Mouse (Mus musculus) ovary, postnatal 14 days (tissue): Measurements from ENCODE around the gene Atp8b3.

ENCODE experiments used
- DNase-seq: peaks from one replicate; pipeline ENCODE4 v3.0.0; 2022; ENCODE audit warnings: low spot score

Gene Atp8b3

GRCm38 (mm10) chr10:80568876-80569275 is 30.0 kb upstream of the Atp8b3 start:
- DNase-seq: no peak

DNA sequence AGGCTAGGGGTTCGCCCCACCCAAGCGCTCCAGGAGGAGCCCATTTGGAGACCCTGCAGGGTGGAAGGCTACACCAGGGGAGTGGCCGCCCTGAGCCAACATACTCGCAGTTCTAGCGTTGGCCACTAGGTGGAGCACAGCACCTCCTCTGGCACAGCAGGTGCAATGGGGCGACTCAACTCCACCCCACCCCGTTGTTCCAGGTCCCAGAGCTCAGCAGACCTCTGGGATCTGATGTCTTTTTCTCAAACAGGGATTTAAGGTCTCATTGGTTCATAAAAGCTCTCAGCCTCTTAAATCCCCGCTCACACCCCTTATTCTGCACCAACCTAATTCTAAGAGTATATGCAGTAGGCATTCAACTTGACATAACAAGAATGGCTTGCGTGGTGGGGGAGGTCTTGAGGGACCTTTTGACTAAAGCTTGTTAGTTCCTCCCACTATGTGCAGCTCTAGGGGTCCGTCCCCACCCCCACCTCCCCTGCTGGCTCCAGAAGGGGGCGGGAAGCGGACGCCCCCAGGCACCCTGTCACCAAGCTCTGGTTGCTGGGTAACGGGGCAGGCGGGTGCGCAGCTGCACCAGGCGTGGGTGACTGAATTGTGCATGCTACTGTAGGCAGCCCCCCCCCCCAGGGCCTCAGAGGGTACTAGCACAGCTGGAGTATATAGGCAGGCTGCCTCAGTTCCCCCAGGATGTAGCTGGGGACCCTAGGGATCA is 27.6 kb upstream of the Atp8b3 start:
- DNase-seq: peak; percentile 84

GRCm38 (mm10) chr10:80561116-80561944 is 22.4 kb upstream of the Atp8b3 start, which contains the start of gene Rexo1:
TSS of gene Rexo1 (minus strand) at chr10:80561560.
- DNase-seq: peak; percentile 88

GRCm38 (mm10) chr10:80560621-80561020 is 21.7 kb upstream of the Atp8b3 start:
- no peak for DNase-seq

DNA sequence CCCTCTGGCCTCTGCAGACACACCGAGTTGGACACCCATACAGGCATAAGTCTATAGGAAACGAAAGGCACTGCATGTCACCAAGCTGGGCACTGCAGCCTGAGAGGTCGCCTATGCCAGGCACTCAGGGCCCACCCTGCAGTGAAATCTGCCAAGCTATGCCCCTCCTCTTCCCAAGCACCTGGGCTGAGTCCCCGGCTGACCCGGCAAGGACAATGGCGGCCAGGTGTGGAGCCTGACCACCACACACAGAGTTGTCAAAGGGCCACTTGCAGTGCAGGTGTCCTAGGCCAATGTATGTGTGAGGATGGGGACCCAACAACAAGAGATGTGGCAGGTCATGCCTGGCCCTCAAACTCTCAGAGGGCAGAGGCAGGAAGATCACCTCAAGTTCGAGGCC is 20.5 kb upstream of the Atp8b3 start:
- DNase-seq: no peak

DNA sequence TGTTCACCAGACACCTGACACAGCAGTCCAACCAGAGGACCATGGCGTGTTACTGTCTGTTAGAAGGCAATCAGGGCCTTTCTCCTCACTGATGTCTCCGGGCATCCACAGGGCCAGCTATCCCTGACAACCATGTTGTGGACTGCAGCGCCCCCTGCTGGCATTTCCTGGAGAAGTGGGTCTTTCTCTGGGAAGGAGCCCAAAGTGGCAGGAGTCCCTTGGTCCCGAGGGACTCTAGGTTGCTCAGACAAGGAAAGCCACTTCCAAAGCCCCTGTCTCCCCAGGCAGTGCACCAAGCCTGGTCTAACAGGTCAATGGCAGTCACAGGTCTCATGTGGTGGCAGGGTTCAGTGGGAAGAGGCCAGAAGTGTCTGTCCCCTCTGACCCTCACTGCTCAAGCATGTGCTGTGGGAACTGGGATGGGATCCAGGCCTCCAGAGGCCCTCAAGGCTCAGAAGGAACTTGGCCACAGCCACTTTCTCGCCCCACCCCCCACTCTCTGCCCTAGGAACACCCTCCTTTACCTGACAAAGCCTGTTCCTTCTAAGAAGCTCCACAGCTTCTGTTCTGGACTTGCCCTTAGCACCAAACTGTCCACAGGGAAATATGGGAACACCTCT is 18.5 kb upstream of the Atp8b3 start:
- peak; percentile 81 for DNase-seq

DNA sequence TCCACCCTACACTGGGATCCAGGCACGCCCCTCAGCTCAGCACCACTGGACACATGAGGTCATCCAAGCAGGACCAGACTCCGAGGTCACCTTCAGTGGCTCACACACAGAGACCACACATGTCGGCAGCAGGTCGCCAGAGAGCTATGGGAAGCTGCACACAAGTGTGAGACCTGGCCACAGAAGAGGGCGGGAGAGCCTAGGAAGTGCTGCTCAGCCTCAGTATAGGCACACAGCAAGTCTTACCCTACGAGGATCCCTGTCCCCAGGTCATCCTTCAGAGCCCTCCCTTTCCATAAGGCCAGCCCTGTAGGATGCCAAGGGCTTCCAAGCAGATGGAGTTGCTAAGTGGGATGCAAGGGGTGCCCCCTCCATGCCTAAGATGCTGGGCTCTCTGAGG is 15.1 kb upstream of the Atp8b3 start:
- no peak for DNase-seq

GRCm38 (mm10) chr10:80553575-80553974 is 14.7 kb upstream of the Atp8b3 start:
- no peak for DNase-seq

GRCm38 (mm10) chr10:80552364-80552763 is 13.4 kb upstream of the Atp8b3 start:
- DNase-seq: no peak

DNA sequence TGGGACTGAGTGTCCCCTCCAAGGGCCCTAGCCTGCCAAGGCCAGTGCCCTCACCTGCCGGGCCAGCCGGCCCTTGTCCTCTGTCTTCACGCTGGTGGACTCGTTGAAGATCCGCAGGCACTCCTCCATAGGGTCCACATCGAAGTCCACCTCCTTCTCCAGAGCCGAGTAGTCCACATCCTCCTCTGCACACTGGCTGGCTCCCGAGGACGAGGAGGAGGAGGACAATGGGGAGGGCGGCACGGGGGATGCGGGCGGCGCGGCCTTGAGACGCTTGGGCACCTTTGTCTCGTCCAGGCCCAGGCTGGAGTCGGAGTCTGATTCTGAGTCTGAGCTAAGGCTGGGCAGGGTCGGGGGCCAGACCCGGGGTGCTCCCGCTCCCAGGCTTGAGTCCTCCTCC is 10.4 kb upstream of the Atp8b3 start:
- DNase-seq: no peak

- DNase-seq: peak; percentile 66
Observed at GRCm38 (mm10) chr10:80548428-80549006, 9.6 kb upstream of the Atp8b3 start.

DNA sequence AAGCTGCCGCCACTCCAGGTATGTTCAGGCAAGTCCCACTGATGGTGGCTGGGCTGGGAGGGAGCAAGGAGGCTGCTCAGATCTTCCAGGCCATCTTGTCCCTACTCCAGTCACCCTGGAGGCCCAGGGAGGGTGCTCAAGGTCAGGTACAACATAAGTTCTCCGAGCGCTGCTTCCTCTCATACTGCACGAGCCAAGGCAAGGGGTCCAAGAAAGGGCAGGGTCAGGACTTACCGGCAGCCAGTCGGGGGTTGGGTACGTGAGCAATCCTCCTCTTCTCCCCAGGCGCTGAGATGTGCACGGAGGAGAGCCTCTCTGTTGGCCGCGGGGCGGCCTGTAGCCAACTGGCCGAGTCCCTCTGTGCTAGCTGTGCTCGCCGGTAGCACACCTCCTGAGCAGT is 8.6 kb upstream of the Atp8b3 start:
- no peak for DNase-seq

- DNase-seq: no peak
Observed at GRCm38 (mm10) chr10:80546945-80547344, 8.0 kb upstream of the Atp8b3 start.

DNA sequence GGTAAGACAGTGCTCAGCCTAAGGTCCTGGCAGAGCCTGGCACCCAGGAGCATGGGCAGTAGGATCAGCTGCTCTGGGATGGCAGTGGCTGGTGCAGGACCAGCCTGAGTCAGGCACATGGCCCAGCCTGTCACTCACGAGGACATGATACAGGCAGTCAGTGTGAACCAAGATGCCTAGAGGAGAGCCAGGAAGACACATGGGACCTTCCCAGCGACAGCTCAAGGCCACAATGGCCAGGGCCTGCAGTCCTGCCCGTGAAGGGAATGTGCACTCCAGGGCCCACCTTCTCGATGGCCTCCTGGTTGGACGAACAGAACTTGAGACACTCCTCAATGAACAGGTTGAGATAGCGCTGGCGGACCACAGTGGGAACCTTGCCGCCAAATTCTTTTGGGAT is 6.7 kb upstream of the Atp8b3 start:
- DNase-seq: no peak

DNA sequence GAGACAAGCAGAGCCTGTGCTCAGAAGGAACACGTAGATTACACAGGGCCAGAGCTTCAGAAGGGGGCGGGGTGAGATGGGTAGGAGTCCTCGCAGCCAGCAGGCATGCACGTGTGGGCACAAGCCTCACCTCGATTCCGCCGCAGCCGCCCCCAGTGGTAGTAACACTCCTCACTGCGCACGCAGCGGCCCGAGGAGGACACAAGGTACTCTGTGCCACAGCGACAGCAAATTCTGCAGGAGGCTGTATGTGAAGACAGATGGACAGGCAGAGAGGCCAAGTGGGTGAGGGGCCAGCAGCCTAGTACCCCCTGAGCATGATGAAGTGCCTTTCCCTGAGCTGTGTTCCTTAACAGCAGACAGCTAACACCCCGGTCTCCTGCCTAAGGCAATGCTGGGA is 4.9 kb upstream of the Atp8b3 start:
- no peak for DNase-seq

DNA sequence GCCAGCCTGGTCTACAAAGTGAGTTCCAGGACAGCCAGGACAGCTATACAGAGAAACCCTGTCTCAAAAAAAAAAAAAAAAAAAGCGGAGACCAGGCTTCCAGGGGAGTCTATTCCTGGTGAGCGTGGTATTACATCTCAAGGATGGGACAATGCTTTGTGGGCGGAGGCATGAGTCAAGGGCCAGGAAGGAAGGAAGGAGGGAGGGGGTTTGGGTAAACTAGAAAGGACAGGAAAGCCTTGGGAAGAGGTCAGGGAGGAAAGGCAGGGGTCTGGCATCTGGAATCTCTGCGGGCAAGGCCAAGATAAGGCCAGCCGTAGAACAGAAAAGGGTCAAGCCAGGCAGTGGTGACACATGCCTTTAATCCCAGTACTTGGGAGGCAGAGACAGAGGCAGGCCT is 569 bp upstream of the Atp8b3 start:
- no peak for DNase-seq

DNA sequence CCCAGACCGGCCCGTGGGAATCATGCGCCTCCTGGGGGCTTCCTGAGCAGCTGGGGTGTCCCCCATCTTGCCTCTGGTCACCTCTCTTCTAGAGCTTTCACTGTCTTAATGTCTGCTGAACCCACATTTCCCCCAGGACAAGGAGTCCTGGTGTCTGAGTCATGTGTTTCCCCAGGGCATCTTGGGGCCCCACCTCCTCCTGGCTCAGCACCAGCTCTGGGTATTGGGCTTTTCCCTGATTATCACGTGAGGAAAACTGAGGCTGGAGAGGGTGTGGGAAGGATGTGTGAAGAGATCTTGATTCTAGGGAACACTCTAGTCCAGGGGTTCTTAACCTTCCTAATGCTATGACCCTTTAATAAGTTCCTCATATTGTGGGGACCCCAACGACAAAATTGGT is 744 bp downstream of the Atp8b3 start:
- no peak for DNase-seq

DNA sequence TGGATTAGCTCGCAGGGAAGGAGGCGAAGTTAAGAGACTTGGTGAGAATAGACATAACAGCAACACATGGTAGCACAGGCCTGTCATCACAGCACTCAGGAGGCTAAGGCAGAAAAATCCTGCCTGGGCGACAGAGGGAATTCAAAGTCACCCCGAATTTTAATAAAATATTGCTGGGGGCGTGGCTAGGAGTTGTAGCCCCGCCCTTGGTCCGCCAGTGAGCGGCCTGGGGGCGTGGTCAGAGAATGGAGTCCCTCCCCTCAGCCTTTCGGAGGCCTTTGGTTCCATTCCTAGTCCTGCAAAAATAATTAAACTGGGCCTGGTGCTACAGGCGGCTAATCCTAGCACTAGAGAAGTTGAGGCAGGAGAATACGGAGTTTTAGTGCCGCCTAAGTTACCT is 3.2 kb downstream of the Atp8b3 start:
- no peak for DNase-seq

- DNase-seq: no peak
Observed at GRCm38 (mm10) chr10:80535071-80535470, 3.9 kb downstream of the Atp8b3 start.

GRCm38 (mm10) chr10:80533704-80534103 is 5.2 kb downstream of the Atp8b3 start:
- DNase-seq: no peak

DNA sequence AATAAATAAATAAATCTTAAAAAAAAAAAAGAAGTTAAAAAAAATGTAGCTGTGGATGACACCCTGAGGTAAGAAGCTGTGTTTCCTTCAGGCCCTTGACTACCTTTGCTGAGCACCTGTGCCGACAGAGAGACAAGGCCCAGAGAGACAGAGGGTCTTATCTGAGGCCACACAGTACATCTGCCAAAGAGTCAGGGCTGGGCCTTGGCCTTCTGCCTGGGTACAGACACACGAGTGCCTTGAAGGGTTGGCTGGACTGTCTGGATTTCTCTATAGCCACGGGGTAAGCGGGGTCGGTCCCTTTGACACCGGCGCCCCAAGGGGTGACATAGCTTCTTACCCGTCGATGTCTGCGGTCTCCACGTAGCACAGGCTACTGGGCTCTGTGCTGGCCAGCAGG is 6.1 kb downstream of the Atp8b3 start:
- no peak for DNase-seq

- no peak for DNase-seq
Observed at GRCm38 (mm10) chr10:80526172-80526571, 12.8 kb downstream of the Atp8b3 start.

DNA sequence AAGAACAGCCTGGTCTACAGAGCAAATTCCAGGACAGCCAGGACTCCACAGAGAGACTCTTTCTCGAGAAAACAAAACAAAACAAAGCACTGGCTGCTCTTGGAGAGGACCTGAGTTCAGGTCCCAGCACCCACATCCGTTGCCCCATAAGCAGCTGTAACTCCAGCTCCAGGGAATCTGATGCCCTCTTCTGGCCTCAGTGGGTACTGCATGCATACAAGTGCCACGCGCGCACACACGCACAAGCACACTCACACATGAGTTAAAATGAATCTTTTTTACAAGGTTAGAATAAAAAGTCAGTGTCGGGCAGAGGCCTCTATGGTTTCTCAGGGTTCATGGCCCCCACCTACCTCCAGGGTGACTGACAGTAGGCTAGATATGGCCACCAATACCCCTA is 15.6 kb downstream of the Atp8b3 start:
- DNase-seq: no peak
